Comparison of ENCODE assay signal across 8 mouse cellular contexts in the genomic region with DNA sequence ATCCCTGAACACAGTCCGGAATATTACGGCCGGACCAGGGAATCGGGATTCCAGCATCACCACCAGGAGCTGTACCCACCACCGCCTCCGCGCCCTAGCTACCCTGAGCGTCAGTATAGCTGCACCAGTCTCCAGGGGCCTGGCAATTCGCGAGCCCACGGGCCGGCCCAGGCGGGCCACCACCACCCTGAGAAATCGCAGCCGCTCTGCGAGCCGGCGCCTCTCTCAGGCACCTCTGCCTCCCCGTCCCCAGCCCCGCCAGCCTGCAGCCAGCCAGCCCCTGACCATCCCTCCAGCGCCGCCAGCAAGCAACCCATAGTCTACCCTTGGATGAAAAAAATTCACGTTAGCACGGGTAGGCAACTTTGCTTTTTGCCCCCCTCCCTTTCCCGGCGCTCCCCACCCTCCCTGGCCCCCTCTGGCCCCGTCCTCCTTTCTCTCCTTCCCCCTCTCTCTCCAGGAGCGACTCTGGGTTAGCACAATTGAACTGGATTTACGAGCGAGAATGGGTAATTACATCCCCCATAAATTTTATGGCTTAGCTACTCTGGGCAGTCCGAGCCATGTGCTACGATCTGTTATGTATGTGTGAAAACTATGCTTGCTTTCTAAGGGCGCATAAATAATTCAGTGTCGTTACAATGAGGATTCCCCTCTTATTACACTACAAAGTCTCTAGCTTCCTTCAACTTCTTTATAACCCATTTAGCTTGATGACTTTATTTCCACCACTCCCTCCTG. TPM values are rescaled to one million over a fixed set of nuclear protein-coding genes. Genes with fewer than 3 reads are reported as not detected.
DNase-seq lines count a peak whose midpoint lies in the region; ATAC-seq and TF ChIP-seq lines count a peak whose summit lies in the region.
"Had no signal": no experiment of that assay in that cellular context is flagged by ENCODE, and none has a peak within 500 bp of the region (broad histone marks: within the 10 kb centered on the region; RNA-seq: fewer than 3 reads in every experiment).

No protein-coding gene starts in this region.

- no peak overlapping the region for H3K27ac ChIP-seq in lung, postnatal 0 days (ENCODE audit: low read length)
- no peak overlapping the region for H3K27ac ChIP-seq in embryonic facial prominence, embryonic 12.5 days
- peak overlapping the region; percentile 86 for H3K27ac ChIP-seq in limb, embryonic 10.5 days
- peak overlapping the region; percentile 80 for H3K27ac ChIP-seq in stomach, embryonic 15.5 days

- no peak overlapping the region for H3K9ac ChIP-seq in lung, postnatal 0 days (replicated peaks; ENCODE audit: low read depth)
- no peak overlapping the region for H3K9ac ChIP-seq in embryonic facial prominence, embryonic 12.5 days
- H3K9ac ChIP-seq in stomach, embryonic 15.5 days: peak overlapping the region; percentile 62

- peaks cover 52% of the 10 kb centered on the region for H3K27me3 ChIP-seq in lung, postnatal 0 days (replicated peaks; ENCODE audit: insufficient read depth, low read length)
- peaks cover 99% of the 10 kb centered on the region for H3K27me3 ChIP-seq in embryonic facial prominence, embryonic 12.5 days
- peaks cover 99% of the 10 kb centered on the region for H3K27me3 ChIP-seq in limb, embryonic 10.5 days (ENCODE audit: low read depth, poor library complexity, severe bottlenecking)
- H3K27me3 ChIP-seq in stomach, embryonic 15.5 days (replicated peaks): peaks cover 13% of the 10 kb centered on the region

- ATAC-seq in lung, postnatal 0 days: no peak
- ATAC-seq in embryonic facial prominence, embryonic 12.5 days (ENCODE audit: insufficient number of reproducible peaks, insufficient read depth, low FRiP score, low TSS enrichment): no peak
- ATAC-seq in stomach, embryonic 15.5 days (ENCODE audit: insufficient read depth, low FRiP score, low read depth): peak; percentile 38; the same call in 1 of the 2 replicates
- no peak for ATAC-seq in cerebellum, adult (ENCODE audit: insufficient number of reproducible peaks, low FRiP score, low TSS enrichment)

- H3K4me2 ChIP-seq in lung, postnatal 0 days (replicated peaks; ENCODE audit: low read depth, low read length): peak overlapping the region; percentile 51
- peak overlapping the region; percentile 25; the same call in 1 of the 2 replicates for H3K4me2 ChIP-seq in embryonic facial prominence, embryonic 12.5 days (replicated peaks)
- H3K4me2 ChIP-seq in stomach, embryonic 15.5 days: peak overlapping the region; percentile 71

- H3K4me3 ChIP-seq in lung, postnatal 0 days (ENCODE audit: low read depth, low read length): peak overlapping the region; percentile 31
- peak overlapping the region; percentile 10; the same call in 1 of the 2 replicates for H3K4me3 ChIP-seq in embryonic facial prominence, embryonic 12.5 days
- peak overlapping the region; percentile 54 for H3K4me3 ChIP-seq in limb, embryonic 10.5 days
- H3K4me3 ChIP-seq in stomach, embryonic 15.5 days (replicated peaks): peak overlapping the region; percentile 52

- no peak for TF ChIP-seq EP300 in lung, postnatal 0 days (IDR thresholded peaks at IDR 0.05)

- no peak for TF ChIP-seq CTCF in lung, postnatal 0 days (IDR thresholded peaks at IDR 0.05)

- H3K4me1 ChIP-seq in lung, postnatal 0 days (ENCODE audit: insufficient read depth, low read depth, low read length): no peaks in the 10 kb centered on the region
- H3K4me1 ChIP-seq in embryonic facial prominence, embryonic 12.5 days: no peaks in the 10 kb centered on the region
- peaks cover 87% of the 10 kb centered on the region for H3K4me1 ChIP-seq in limb, embryonic 10.5 days
- H3K4me1 ChIP-seq in stomach, embryonic 15.5 days: peaks cover 9% of the 10 kb centered on the region; the same call in 1 of the 2 replicates

- WGBS in lung, postnatal 0 days: 2% methylated on average over 29 of the region's 34 CpGs
- WGBS in embryonic facial prominence, embryonic 12.5 days: 1% methylated on average over 34 of the region's 34 CpGs
- under 1% methylated on average over 34 of the region's 34 CpGs for WGBS in limb, embryonic 10.5 days
- WGBS in stomach, embryonic 15.5 days: under 1% methylated on average over 33 of the region's 34 CpGs

- no peaks in the 10 kb centered on the region for H3K9me3 ChIP-seq in lung, postnatal 0 days (ENCODE audit: low read length)
- H3K9me3 ChIP-seq in embryonic facial prominence, embryonic 12.5 days: no peaks in the 10 kb centered on the region
- no peaks in the 10 kb centered on the region for H3K9me3 ChIP-seq in limb, embryonic 10.5 days (replicated peaks)
- no peaks in the 10 kb centered on the region for H3K9me3 ChIP-seq in stomach, embryonic 15.5 days

- H3K36me3 ChIP-seq in lung, postnatal 0 days (ENCODE audit: insufficient read depth, low read length): no peaks in the 10 kb centered on the region
- no peaks in the 10 kb centered on the region for H3K36me3 ChIP-seq in embryonic facial prominence, embryonic 12.5 days
- no peaks in the 10 kb centered on the region for H3K36me3 ChIP-seq in limb, embryonic 10.5 days
- no peaks in the 10 kb centered on the region for H3K36me3 ChIP-seq in stomach, embryonic 15.5 days

- DNase-seq in lung, postnatal 0 days (ENCODE audit: low spot score): no peak
- no peak for DNase-seq in lung, postnatal 36 days
- peak; percentile 81 for DNase-seq in limb, embryonic 10.5 days (ENCODE audit: low spot score)
- no peak for DNase-seq in gastrocnemius, postnatal 10 days

RNA-seq across cellular contexts. Expression of a gene that starts 16.2 kb away (rescaled TPM):
- polyA plus RNA-seq in lung, postnatal 0 days (2015; fragmentation: Nextera tagmentation; extraction: Ambion mirVana): 0.21 and 0.23 TPM in 2 replicates
- 0.92 and 1.2 TPM in 2 replicates for polyA plus RNA-seq in embryonic facial prominence, embryonic 12.5 days (2016; fragmentation: Nextera tagmentation; extraction: Ambion mirVana)
- polyA plus RNA-seq in limb, embryonic 10.5 days (2016; fragmentation: Nextera tagmentation; extraction: Ambion mirVana): 9.1 and 9.8 TPM in 2 replicates
- polyA plus RNA-seq in stomach, embryonic 15.5 days (2015; fragmentation: Nextera tagmentation; extraction: Ambion mirVana): 16.2 and 17.3 TPM in 2 replicates
- total RNA-seq in gastrocnemius, postnatal 10 days (2021): 1 to 10 TPM; 5.3 to 6.3 TPM
- total RNA-seq: layer of hippocampus, adult 8-10 months had no signal

RNA-seq across cellular contexts. Expression of a gene that starts 36.9 kb away (rescaled TPM):
- not detected in 2 replicates for polyA plus RNA-seq in lung, postnatal 0 days (2015; fragmentation: Nextera tagmentation; extraction: Ambion mirVana)
- not detected in 2 replicates for polyA plus RNA-seq in embryonic facial prominence, embryonic 12.5 days (2016; fragmentation: Nextera tagmentation; extraction: Ambion mirVana)
- 10.1 and 10.2 TPM in 2 replicates for polyA plus RNA-seq in limb, embryonic 10.5 days (2016; fragmentation: Nextera tagmentation; extraction: Ambion mirVana)
- polyA plus RNA-seq in stomach, embryonic 15.5 days (2015; fragmentation: Nextera tagmentation; extraction: Ambion mirVana): 2.6 and 4.7 TPM in 2 replicates
- total RNA-seq in gastrocnemius, postnatal 10 days (2021): 10 to 100 TPM in 1 of 2 experiments, 1 to 10 TPM in 1; 5.1 to 10.0 TPM
- total RNA-seq: layer of hippocampus, adult 8-10 months had no signal

RNA-seq across cellular contexts. Expression of a gene that starts 44.6 kb away (rescaled TPM):
- not detected in 2 replicates for polyA plus RNA-seq in lung, postnatal 0 days (2015; fragmentation: Nextera tagmentation; extraction: Ambion mirVana)
- polyA plus RNA-seq in embryonic facial prominence, embryonic 12.5 days (2016; fragmentation: Nextera tagmentation; extraction: Ambion mirVana): not detected in 2 replicates
- polyA plus RNA-seq in limb, embryonic 10.5 days (2016; fragmentation: Nextera tagmentation; extraction: Ambion mirVana): 5.1 and 6.0 TPM in 2 replicates
- 1.4 and 1.9 TPM in 2 replicates for polyA plus RNA-seq in stomach, embryonic 15.5 days (2015; fragmentation: Nextera tagmentation; extraction: Ambion mirVana)
- 1 to 10 TPM; 1.8 to 2.8 TPM for total RNA-seq in gastrocnemius, postnatal 10 days (2021)
- total RNA-seq: layer of hippocampus, adult 8-10 months had no signal

RNA-seq across cellular contexts. Expression of a gene that starts 58.7 kb away (rescaled TPM):
- not detected in 2 replicates for polyA plus RNA-seq in lung, postnatal 0 days (2015; fragmentation: Nextera tagmentation; extraction: Ambion mirVana)
- not detected in 2 replicates for polyA plus RNA-seq in embryonic facial prominence, embryonic 12.5 days (2016; fragmentation: Nextera tagmentation; extraction: Ambion mirVana)
- polyA plus RNA-seq in limb, embryonic 10.5 days (2016; fragmentation: Nextera tagmentation; extraction: Ambion mirVana): 4.4 and 6.9 TPM in 2 replicates
- 0.06 TPM in 1 of 2 replicates, not detected in the other for polyA plus RNA-seq in stomach, embryonic 15.5 days (2015; fragmentation: Nextera tagmentation; extraction: Ambion mirVana)
- total RNA-seq in gastrocnemius, postnatal 10 days (2021): 1 to 10 TPM; 6.5 to 8.2 TPM
- total RNA-seq: layer of hippocampus, adult 8-10 months had no signal

Comparison
In these comparisons a context has a peak if more than half of its experiments do, and no peak if none do; other contexts are left out.
1. H3K27ac ChIP-seq: peak in limb, embryonic 10.5 days (single experiment) and stomach, embryonic 15.5 days (single experiment); none in lung, postnatal 0 days (single experiment) and embryonic facial prominence, embryonic 12.5 days (single experiment).
2. Peak in every context shown above with its lines, with median percentiles within 50 percentile points of each other: H3K4me2 ChIP-seq and H3K4me3 ChIP-seq.